Mouse (Mus musculus) forebrain, embryonic 13.5 days (tissue): ENCODE data around the gene Mrpl35. TPM values are rescaled to one million over a fixed set of nuclear protein-coding genes. Genes with fewer than 3 reads are reported as not detected.
A peak's percentile ranks its signal among the peaks of the same experiment; 100 is the strongest.

ENCODE experiments used
- ATAC-seq: fragments of 200-750 bp; cut with Nextera tagmentation; 2 replicates; pipeline ENCODE4 v1.8.0; 2017
- H3K27ac ChIP-seq: fragments of 300-500 bp; sonication (generic); 2 replicates; pipeline ENCODE4 v1.5.1; 2015; ENCODE audit warnings: inconsistent platforms, mild to moderate bottlenecking, moderate library complexity
- H3K27me3 ChIP-seq: fragments of 300-500 bp; sonication (generic); 2 replicates; pipeline ENCODE4 v1.6.1; 2015; ENCODE audit warnings: mild to moderate bottlenecking, inconsistent platforms
- H3K36me3 ChIP-seq: fragments of 300-500 bp; sonication (generic); 2 replicates; pipeline ENCODE4 v1.6.1; 2015; ENCODE audit warnings: mild to moderate bottlenecking, inconsistent platforms; ENCODE audit not compliant: poor library complexity, severe bottlenecking
- H3K4me1 ChIP-seq: fragments of 300-500 bp; sonication (generic); 2 replicates; pipeline ENCODE4 v1.6.1; 2015; ENCODE audit warnings: inconsistent platforms
- H3K4me2 ChIP-seq: fragments of 300-500 bp; sonication (generic); 2 replicates; pipeline ENCODE4 v1.6.1; 2015; ENCODE audit warnings: inconsistent platforms, mild to moderate bottlenecking, moderate library complexity
- H3K4me3 ChIP-seq: fragments of 300-500 bp; sonication (generic); 2 replicates; pipeline ENCODE4 v1.5.1; 2015; ENCODE audit warnings: mild to moderate bottlenecking, inconsistent platforms
- H3K9ac ChIP-seq: fragments of 300-500 bp; sonication (generic); 2 replicates; pipeline ENCODE4 v1.6.1; 2015; ENCODE audit warnings: mild to moderate bottlenecking, inconsistent platforms
- H3K9me3 ChIP-seq: fragments of 300-500 bp; sonication (generic); replicated peaks from 2 replicates; pipeline ENCODE4 v1.6.1; 2016; ENCODE audit warnings: inconsistent platforms
- WGBS: fragments of 180-500 bp; shearing (Covaris S2); methylation state at CpG from one replicate; pipeline ENCODE4 v1.1.7; 2015; 5-methylcytosine and 5-hydroxymethylcytosine counted together
- polyA plus RNA-seq: library from polyadenylated mRNA; unstranded; fragments of >200 nt; fragmentation: Nextera tagmentation; extraction: Ambion mirVana; gene quantifications from 2 replicates; pipeline ENCODE4 v1.2.1, GENCODE M21; 2015

Mrpl35 gene
- polyA plus RNA-seq, 1 experiment from 2014 or later = 55.7 TPM

GRCm38 (mm10) chr6:71823488-71823887, 3.3 kb downstream of the Mrpl35 start:
- Histone ChIP-seq H3K4me2 (peak overlapping the region; percentile 81), H3K4me3 (peak overlapping the region; percentile 62), H3K9me3 (no peaks in the 10 kb centered on the region), H3K27me3 (no peaks in the 10 kb centered on the region), H3K27ac (no peak overlapping the region), H3K9ac (peak overlapping the region; percentile 64), H3K4me1 (peaks cover 12% of the 10 kb centered on the region; the same call in 1 of the 2 replicates), H3K36me3 (peaks cover 2% of the 10 kb centered on the region)
- WGBS = 1% methylated on average over 19 of the region's 19 CpGs
- ATAC-seq = peak; percentile 94

GRCm38 (mm10) chr6:71823085-71823484, 3.7 kb downstream of the Mrpl35 start:
- peak overlapping the region; percentile 64 for H3K9ac ChIP-seq
- peaks cover 6% of the 10 kb centered on the region for H3K36me3 ChIP-seq
- H3K27me3 ChIP-seq = no peaks in the 10 kb centered on the region
- peak overlapping the region; percentile 62 for H3K4me3 ChIP-seq
- peaks cover 12% of the 10 kb centered on the region; the same call in 1 of the 2 replicates for H3K4me1 ChIP-seq
- H3K27ac ChIP-seq = no peak overlapping the region
- peak; percentile 44 for ATAC-seq
- H3K4me2 ChIP-seq = peak overlapping the region; percentile 81
- no peaks in the 10 kb centered on the region for H3K9me3 ChIP-seq
- under 1% methylated on average over 7 of the region's 7 CpGs for WGBS

- Histone ChIP-seq H3K9me3 (no peaks in the 10 kb centered on the region), H3K4me2 (no peak overlapping the region), H3K4me1 (peaks cover 12% of the 10 kb centered on the region; the same call in 1 of the 2 replicates), H3K9ac (no peak overlapping the region), H3K4me3 (no peak overlapping the region), H3K27me3 (no peaks in the 10 kb centered on the region), H3K36me3 (peaks cover 38% of the 10 kb centered on the region), H3K27ac (no peak overlapping the region)
- no peak for ATAC-seq
- 90% methylated on average over 5 of the region's 5 CpGs for WGBS
Measured at GRCm38 (mm10) chr6:71819764-71820292, 6.9 kb downstream of the Mrpl35 start.

- H3K27ac ChIP-seq = no peak overlapping the region
- no peaks in the 10 kb centered on the region for H3K27me3 ChIP-seq
- no peak overlapping the region for H3K9ac ChIP-seq
- H3K4me3 ChIP-seq = no peak overlapping the region
- no peaks in the 10 kb centered on the region for H3K9me3 ChIP-seq
- WGBS = 89% methylated on average over 2 of the region's 2 CpGs
- no peak for ATAC-seq
- peaks cover 71% of the 10 kb centered on the region for H3K36me3 ChIP-seq
- no peaks in the 10 kb centered on the region for H3K4me1 ChIP-seq
- H3K4me2 ChIP-seq = no peak overlapping the region
Measured at GRCm38 (mm10) chr6:71812820-71813219, 13.9 kb downstream of the Mrpl35 start.

GRCm38 (mm10) chr6:71809890-71810289, 16.9 kb downstream of the Mrpl35 start:
- no peaks in the 10 kb centered on the region for H3K4me1 ChIP-seq
- ATAC-seq = no peak
- H3K27me3 ChIP-seq = no peaks in the 10 kb centered on the region
- no peak overlapping the region for H3K4me3 ChIP-seq
- 93% methylated on average over 9 of the region's 9 CpGs for WGBS
- no peak overlapping the region for H3K9ac ChIP-seq
- H3K9me3 ChIP-seq = no peaks in the 10 kb centered on the region
- no peak overlapping the region for H3K4me2 ChIP-seq
- no peak overlapping the region for H3K27ac ChIP-seq
- H3K36me3 ChIP-seq = peaks cover 58% of the 10 kb centered on the region

GRCm38 (mm10) chr6:71806713-71807112, 20.1 kb downstream of the Mrpl35 start:
- no peaks in the 10 kb centered on the region for H3K27me3 ChIP-seq
- WGBS = 83% methylated on average over 1 of the region's 1 CpGs

GRCm38 (mm10) chr6:71804061-71804829, 22.5 kb downstream of the Mrpl35 start:
- Histone ChIP-seq H3K27me3 (no peaks in the 10 kb centered on the region), H3K36me3 (peaks cover 30% of the 10 kb centered on the region), H3K9ac (peak overlapping the region; percentile 43; the same call in 1 of the 2 replicates), H3K4me1 (peaks cover 4% of the 10 kb centered on the region; the same call in 1 of the 2 replicates), H3K9me3 (no peaks in the 10 kb centered on the region), H3K4me3 (no peak overlapping the region), H3K27ac (peak overlapping the region; percentile 70), H3K4me2 (no peak overlapping the region)
- WGBS = 29% methylated on average over 12 of the region's 12 CpGs
- peak; percentile 94 for ATAC-seq

More at GRCm38 (mm10) chr6:71806713-71807112, 20.1 kb downstream of the Mrpl35 start:
- ATAC-seq = no peak
- Histone ChIP-seq H3K4me3 (no peak overlapping the region), H3K36me3 (peaks cover 41% of the 10 kb centered on the region), H3K9ac (no peak overlapping the region), H3K4me1 (peaks cover 4% of the 10 kb centered on the region; the same call in 1 of the 2 replicates), H3K9me3 (no peaks in the 10 kb centered on the region), H3K27ac (no peak overlapping the region), H3K4me2 (no peak overlapping the region)

- H3K9me3 ChIP-seq = no peaks in the 10 kb centered on the region
- ATAC-seq = peak; percentile 31; the same call in 1 of the 2 replicates
- H3K4me2 ChIP-seq = no peak overlapping the region
- no peak overlapping the region for H3K4me3 ChIP-seq
- 100% methylated on average over 1 of the region's 1 CpGs for WGBS
- H3K9ac ChIP-seq = peak overlapping the region; percentile 43; the same call in 1 of the 2 replicates
- H3K36me3 ChIP-seq = peaks cover 30% of the 10 kb centered on the region
- H3K27ac ChIP-seq = peak overlapping the region; percentile 70
- no peaks in the 10 kb centered on the region for H3K27me3 ChIP-seq
- peaks cover 4% of the 10 kb centered on the region; the same call in 1 of the 2 replicates for H3K4me1 ChIP-seq
Measured at GRCm38 (mm10) chr6:71803609-71804008, 23.2 kb downstream of the Mrpl35 start.

GRCm38 (mm10) chr6:71801714-71802094, 25.1 kb downstream of the Mrpl35 start:
- 77% methylated on average over 10 of the region's 10 CpGs for WGBS
- H3K27me3 ChIP-seq = no peaks in the 10 kb centered on the region
- H3K4me1 ChIP-seq = peaks cover 4% of the 10 kb centered on the region; the same call in 1 of the 2 replicates
- ATAC-seq = no peak
- H3K27ac ChIP-seq = no peak overlapping the region
- no peaks in the 10 kb centered on the region for H3K9me3 ChIP-seq
- H3K4me2 ChIP-seq = no peak overlapping the region
- H3K4me3 ChIP-seq = no peak overlapping the region
- no peak overlapping the region for H3K9ac ChIP-seq
- H3K36me3 ChIP-seq = peaks cover 24% of the 10 kb centered on the region

- Histone ChIP-seq H3K27me3 (no peaks in the 10 kb centered on the region), H3K9me3 (no peaks in the 10 kb centered on the region), H3K27ac (no peak overlapping the region), H3K36me3 (peaks cover 27% of the 10 kb centered on the region), H3K9ac (no peak overlapping the region), H3K4me1 (peaks cover 4% of the 10 kb centered on the region; the same call in 1 of the 2 replicates), H3K4me2 (no peak overlapping the region), H3K4me3 (no peak overlapping the region)
- 68% methylated on average over 7 of the region's 7 CpGs for WGBS
- no peak for ATAC-seq
Measured at GRCm38 (mm10) chr6:71801011-71801713, 25.6 kb downstream of the Mrpl35 start.

GRCm38 (mm10) chr6:71799391-71799790, 27.4 kb downstream of the Mrpl35 start:
- 87% methylated on average over 3 of the region's 3 CpGs for WGBS
- peaks cover 35% of the 10 kb centered on the region for H3K36me3 ChIP-seq
- H3K27me3 ChIP-seq = no peaks in the 10 kb centered on the region
- H3K9ac ChIP-seq = no peak overlapping the region
- H3K4me1 ChIP-seq = peaks cover 4% of the 10 kb centered on the region; the same call in 1 of the 2 replicates
- no peak overlapping the region for H3K27ac ChIP-seq
- no peaks in the 10 kb centered on the region for H3K9me3 ChIP-seq
- no peak for ATAC-seq
- H3K4me3 ChIP-seq = no peak overlapping the region
- H3K4me2 ChIP-seq = no peak overlapping the region

- Histone ChIP-seq H3K36me3 (peaks cover 18% of the 10 kb centered on the region), H3K27me3 (no peaks in the 10 kb centered on the region), H3K27ac (no peak overlapping the region), H3K4me1 (no peaks in the 10 kb centered on the region), H3K9ac (no peak overlapping the region), H3K4me2 (no peak overlapping the region), H3K4me3 (no peak overlapping the region), H3K9me3 (no peaks in the 10 kb centered on the region)
- no peak for ATAC-seq
- 90% methylated on average over 6 of the region's 6 CpGs for WGBS
Measured at GRCm38 (mm10) chr6:71791771-71792170, 35.0 kb downstream of the Mrpl35 start.
